Comparison of ENCODE assay signal across 1 mouse cellular context in genomic region chr3:88651669-88652618, GRCm38 (mm10).
TF ChIP-seq lines count a peak whose summit lies in the region.

No protein-coding gene starts in this region.

TF ChIP-seq in CH12.LX, 34 proteins besides CTCF, POLR2A, EP300 and RAD21 (continued from another document):
- peak; percentile 94 for TF ChIP-seq IRF4 (IDR thresholded peaks at IDR 0.05; ENCODE audit: low read depth, low read length)
